Mouse (Mus musculus): ENCODE results near the gene Csnk1g1.

Gene Csnk1g1

DNA sequence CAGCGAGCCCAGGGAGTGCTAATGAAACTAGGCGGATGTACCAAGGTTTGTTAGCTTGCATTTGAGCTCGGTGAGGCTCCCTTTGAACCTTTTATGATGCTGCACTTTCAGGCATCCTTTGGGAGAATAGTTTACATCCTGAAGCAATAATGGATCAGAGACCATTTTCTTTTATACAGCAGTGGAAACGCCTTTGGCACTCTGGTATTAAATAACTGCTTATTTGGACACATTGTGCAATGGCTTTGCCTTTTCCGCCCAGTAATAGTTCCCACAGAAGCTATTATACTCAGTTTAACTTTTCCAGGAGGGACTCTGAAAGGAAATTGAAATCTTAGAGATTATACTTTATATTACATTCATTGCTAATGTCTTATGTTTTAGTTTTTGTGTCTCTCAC lies 90.2 kb downstream of the Csnk1g1 start:
- no peak for DNase-seq (ENCODE audit: low spot score)

DNA sequence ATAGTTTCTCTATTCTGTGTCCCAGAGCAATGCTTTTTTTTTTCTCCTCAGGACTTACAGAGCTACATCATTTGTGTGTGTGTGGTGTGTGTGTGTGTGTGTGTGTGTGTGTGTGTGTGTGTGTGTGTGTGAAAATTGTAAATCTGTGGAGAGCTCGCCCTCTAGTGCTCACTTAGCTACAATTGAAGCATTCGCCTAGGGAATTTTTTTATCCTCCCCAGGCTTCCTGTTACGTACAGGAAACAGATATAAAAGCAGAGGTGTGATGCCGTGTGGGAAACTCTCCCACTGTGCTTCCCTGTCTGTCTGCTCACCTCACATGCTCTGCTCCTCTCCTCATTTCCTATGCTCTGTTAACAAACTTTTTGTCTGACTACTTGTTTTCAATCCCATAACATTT lies 95.7 kb downstream of the Csnk1g1 start:
- peak; percentile 49 for DNase-seq (ENCODE audit: low spot score)

DNA sequence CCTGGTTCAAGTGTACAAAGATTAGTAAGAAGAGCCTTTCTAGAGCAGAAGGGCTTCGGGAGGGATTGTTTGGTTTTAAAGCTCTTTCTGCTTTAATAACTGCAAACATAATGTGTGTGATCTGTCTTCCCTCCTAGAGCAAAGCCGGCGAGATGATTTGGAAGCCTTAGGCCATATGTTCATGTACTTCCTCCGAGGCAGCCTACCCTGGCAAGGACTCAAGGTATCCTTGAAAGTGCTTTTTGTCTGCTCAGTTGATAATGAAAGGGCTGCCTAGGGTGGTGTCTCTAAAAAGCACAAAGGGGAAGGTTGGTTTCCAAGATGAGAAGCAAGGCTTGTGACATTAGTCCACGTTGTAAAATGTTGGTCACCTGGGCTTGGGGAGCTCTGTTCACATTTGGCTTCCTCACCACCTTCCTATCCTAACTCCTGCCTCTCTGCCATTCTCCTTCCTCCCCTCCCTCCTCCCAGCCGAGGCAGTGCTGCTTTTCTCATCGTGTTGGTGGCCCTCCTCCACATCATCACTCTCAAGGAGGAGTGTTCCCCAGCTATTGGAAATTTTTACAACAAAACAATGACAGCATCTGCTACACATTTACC lies 99.0 kb downstream of the Csnk1g1 start:
- no peak for DNase-seq (ENCODE audit: low spot score)

DNA sequence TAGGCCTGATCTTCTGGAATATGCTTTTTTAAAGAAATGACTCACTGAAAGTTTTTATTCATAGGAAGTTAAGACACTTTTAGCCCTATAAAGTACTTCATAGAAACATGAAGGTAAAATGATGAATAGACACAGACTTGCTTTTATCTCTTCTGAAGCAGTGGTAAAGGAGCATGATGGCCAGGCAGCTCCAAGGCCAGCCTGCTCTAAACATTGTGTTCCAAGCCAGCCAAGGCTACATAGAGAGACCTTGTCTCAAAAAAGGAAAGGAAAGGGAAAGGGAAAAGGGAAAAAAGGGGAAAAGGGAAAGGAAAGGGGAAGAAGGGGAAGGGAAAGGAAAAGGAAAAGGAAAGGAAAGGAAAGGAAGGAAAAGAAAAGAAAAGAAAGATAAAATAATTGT lies 111.9 kb downstream of the Csnk1g1 start:
- DNase-seq (ENCODE audit: low spot score), result no peak

DNA sequence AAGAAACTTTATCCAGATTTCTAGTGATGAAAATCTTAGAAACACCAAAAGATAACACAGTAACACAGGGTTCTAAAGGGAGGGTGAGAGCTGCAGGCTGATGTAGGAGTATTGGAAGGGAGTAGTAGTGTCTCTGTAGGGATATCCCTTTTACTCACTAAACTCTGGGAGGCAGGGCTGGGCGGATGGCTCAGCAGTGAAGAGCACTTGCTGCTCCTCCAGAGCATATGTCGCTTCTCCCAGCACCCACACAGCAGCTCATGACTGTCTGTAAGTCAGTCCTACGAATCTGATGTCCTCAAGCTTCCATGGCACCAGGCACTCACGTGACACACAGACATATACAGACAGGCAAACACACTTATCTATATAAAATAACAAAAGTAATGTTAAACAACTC lies 129.4 kb downstream of the Csnk1g1 start:
- DNase-seq (ENCODE audit: low spot score), result no peak

DNA sequence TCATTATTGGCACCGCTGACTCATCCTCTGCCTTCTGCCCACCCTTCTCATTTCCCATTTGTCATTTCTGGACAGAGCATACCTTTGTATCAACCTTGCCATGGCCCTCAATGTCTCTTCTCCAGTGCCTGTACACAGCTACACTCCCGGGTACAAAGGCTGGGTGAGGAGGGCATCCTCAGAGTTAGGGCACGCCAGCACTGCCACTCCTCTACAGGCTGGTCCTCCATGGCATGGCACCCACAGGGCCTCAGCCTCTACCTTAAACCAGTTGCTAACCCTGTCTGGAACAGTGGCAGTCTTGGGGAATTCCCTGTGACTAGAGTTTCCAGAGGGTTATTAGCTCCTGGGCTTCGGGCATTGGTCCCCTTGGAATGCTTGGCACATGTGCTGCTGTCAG lies 129.9 kb downstream of the Csnk1g1 start:
- DNase-seq (ENCODE audit: low spot score), result no peak

DNA sequence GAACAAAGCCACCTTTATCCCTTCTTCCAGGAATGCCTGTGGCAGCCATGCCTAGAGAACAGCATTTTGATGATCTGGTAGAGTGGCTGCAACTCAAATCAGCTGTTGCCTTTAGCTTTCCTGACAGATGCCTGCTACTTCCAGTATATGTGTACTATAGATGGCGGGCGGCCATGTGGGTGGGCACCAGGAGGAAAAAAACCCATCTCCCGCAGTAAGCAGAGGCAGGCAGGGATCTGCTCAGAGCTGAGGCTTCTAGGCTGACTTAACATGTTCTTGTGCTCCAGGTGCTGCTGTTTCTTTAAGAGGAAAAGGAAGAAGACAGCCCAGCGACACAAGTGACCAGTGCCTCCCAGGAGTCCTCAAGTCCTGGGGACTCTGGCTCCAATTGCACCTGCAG lies 130.6 kb downstream of the Csnk1g1 start:
- DNase-seq (ENCODE audit: low spot score), result no peak

DNA sequence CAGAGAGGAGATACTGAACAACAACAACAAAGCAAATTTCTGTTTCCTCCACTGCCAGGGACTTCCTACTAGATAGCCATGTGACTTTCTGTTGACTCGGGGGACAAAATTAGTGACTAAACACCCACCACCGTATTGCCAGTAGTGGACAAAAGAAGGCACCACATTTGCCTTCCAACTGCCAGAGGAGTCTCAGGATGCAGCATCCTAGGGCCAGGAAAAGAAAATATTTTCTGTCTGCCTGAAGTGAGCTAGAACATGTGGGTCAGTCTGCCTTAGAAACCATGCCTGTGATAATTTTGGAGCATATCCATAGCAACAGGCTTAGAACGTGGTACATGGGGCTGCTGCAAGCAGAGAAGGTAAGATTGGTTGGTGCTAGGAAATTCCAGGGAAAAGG lies 132.1 kb downstream of the Csnk1g1 start:
- no peak for DNase-seq (ENCODE audit: low spot score)

DNA sequence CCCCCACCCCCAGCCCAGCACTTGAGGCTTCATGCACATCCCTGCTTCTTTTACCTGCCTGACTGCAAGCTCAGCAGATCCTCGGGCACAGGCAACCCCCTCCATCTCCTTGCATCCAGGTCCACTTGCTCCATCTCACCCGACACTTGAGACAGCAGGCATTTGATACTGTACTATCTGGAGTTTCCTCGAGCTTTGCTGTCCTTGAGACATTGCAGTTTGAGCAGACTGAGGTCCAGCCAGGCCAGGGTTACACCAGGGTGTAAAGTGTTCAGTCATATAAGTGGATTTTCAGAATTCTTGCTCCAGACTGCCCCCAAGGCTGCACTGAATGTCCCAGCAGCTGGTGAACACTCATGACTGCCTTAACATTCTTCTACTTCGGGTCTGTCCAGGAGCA lies 133.6 kb downstream of the Csnk1g1 start:
- no peak for DNase-seq (ENCODE audit: low spot score)

DNA sequence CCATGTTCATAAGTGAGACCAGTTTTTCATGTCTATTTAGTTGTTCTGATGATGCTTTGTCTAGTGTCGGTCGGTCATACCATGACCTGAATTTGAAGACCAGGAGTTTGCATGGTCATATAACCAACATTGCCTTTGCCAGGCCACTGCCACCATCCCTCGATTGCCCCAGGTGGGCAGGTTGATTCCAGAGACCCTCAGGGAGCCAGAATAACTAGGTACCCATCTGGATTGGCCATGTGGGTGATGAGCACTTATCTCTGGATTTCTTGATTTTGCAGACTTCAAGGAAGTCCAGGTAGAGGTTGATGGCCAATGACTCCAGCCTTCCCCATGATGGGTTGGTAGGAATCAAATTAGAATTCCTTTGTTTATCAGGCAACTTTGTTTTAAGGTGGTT lies 134.5 kb downstream of the Csnk1g1 start:
- no peak for DNase-seq (ENCODE audit: low spot score)

DNA sequence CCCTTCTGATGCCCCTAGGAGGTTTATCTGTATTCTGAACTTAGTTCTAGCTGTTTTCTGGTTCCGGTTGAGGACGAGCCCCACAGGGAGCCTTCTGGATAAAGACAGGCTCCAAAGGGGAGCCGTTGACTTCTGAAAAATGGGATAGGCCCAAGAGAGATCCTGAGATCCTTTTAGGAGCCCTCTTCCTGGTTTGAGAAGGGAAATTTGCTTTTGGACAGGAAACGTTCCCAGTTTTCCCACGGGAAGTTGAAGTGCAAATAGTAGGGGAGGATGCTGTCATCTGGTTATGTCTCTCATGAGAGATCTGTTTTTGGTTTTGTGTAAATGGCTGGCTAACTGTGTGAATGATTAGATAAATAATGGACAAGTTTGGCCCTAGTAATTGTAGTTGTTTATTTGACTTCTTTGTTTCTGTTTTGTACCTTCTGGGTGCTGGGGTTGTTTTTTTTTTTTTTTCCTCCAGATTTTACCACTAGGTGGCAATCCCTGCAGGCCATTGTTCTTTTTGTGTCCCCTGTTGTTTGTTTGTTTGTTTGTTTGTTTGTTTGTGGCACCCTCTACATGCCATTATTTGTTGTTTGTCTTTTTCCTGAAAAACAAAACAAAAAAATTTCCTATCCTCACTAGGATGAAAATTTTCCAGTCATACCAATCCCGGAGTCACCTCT lies 141.3 kb downstream of the Csnk1g1 start:
- DNase-seq (ENCODE audit: low spot score), result no peak

DNA sequence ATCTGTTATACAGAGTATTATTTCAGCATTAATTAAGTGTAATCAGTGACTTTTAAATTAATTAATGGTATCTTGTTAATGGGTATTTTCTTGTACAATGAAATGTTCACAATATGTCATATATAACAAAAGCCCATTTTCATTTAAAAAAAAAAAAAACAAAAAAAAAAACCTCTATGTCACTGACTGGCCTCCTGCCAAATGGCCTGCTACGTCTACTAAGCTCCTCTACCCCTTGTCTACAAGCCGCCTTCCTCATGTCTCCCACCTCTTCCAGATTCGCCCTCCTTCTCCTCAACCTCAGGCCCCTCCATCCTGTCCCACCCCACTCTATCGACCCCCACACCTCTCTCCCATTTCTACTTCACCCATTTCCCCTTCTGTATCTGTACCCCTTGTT lies 142.8 kb downstream of the Csnk1g1 start:
- no peak for DNase-seq (ENCODE audit: low spot score)

DNA sequence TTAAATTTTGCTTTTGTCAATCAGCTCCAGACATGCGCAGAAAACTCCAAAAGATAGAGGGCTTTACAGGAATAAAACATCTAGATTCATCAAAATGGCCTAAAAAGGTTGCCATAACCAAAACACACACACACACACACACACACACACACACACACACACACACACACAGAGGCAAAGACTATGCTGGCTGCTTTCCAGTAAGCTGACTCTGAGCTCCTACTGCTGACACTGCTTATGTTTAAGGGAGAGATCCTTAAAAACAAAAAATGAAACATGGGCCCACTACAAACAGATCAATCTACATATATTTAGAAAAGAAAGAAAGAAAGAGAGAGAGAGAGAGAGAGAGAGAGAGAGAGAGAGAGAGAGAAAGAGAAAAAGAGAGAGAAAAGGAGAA lies 144.0 kb downstream of the Csnk1g1 start:
- no peak for DNase-seq (ENCODE audit: low spot score)

DNA sequence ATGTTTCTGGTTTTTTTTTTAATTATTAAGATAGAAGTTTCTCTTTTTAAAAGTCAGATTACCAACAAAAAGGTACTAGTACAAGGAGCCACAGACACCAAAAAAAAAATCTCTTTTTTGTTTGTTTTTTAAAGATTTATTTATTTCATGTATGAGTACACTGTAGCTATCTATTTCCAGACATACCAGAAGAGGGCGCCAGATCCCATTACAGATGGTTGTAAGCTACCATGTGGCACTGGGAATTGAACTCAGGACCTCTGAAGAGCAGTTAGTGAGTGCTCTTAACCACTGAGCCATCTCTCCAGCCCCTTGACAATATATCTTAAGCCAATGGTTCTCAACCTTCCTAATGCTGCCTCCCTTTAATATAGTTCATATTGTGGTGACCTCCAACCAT lies 144.9 kb downstream of the Csnk1g1 start:
- no peak for DNase-seq (ENCODE audit: low spot score)

DNA sequence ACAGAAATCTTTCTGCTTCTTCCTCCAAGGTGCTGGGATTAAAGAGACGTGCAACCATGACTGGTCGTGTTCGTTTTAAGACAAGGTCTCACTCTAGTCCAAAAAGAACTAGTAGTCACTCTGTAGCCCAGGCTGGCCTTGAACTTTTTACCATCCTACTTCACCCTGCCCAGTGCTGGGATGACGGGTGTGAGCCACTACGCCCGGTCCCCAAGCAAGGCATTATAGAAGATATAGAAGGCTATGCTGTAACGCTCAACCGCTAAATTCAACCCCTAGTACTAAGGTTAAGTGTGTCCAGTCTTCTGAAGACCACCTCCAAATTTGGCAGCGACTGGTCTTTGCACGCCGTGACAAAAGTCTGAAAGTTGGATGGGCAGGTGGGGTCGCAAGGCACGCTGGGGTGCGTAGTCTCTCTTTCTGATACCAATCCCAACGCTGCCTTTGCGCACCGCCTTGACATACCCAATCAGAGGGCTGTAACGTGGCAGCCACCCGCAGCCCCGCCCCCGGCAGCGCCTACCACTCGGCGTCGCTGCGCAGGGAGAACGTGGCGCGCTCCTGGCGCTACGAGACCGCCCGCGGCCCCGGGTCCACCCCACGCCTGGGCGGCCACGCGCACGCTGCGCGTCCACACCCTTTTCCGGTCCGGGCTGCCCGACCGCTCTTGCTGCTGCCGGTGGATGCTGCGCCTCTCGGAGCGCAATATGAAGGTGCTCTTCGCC lies 151.0 kb downstream of the Csnk1g1 start, which contains the start of gene Ppib:
TSS of gene Ppib (plus strand) at position 640 of the 725 bp plus-strand sequence.
- peak; percentile 98 for DNase-seq (ENCODE audit: low spot score)

DNA sequence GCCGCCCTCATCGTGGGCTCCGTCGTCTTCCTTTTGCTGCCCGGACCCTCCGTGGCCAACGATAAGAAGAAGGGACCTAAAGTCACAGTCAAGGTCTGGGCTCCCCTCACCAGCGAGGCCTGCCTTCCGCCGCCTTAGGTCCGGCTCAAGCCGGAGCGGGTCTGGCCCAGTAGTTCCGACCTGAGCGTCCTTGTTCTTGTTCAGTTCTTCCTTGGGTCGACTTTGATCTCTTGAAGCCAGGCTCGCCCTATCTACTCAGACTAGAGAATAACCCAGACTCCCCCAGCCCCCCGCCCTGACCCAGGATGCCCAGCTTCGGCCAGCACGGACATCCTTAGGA lies 151.6 kb downstream of the Csnk1g1 start:
- DNase-seq (ENCODE audit: low spot score), result no peak

DNA sequence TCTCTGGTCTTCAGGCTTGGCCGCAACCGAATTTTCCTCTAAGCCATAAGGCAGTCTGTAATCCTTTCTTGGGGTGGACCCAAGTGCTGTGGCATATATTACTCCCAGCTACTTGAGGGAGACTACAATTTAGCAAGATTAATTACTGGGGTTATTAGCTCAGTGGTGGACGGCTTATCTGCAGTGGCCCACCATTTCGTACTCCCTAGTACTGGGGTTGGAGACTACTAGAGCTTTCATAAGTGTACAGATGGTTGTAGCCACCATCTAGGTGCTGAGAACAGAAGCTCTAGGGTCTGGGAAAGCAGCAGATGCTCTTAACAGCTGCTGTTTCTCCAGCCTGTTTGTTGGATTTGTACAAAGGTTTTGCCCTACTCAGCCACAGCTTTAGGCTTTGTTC lies 152.3 kb downstream of the Csnk1g1 start:
- no peak for DNase-seq (ENCODE audit: low spot score)

DNA sequence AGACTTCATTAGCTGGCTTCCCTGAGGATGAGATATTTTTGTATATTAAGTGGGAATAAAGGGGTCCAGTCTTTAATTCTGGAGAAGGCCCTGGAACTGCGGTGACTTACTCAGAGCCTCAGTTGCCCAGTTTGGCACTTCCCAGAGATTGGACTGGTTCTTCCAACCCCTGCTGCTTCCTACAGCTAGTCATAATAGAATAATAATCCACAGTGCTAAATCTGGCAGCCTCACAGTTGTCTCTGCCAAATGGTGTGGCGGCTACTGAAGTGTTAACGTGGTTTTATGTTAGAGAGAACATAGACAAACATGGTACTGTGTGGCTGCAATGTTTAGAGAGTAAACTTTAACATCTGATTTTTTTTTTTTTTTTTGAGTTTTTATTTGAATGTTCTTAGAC lies 152.9 kb downstream of the Csnk1g1 start:
- DNase-seq (ENCODE audit: low spot score), result no peak

DNA sequence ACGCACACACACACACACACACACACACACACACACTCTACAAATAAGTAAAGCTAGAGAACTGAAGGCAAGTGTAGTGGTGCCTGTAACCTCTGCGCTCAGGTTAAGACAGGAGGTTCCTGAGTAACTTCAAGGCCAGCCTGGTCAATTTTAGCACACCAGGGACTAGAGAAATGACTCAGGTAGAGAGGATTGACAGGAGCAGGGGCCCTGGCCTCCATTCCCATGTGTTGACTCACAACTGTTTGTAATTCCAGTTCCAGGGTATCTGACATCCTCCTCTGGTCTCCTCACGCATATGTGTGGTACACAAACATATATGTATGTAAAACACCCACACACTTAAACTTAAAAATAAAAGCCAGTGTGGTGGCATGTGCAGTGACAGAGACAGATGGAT lies 154.7 kb downstream of the Csnk1g1 start:
- DNase-seq (ENCODE audit: low spot score), result no peak

DNA sequence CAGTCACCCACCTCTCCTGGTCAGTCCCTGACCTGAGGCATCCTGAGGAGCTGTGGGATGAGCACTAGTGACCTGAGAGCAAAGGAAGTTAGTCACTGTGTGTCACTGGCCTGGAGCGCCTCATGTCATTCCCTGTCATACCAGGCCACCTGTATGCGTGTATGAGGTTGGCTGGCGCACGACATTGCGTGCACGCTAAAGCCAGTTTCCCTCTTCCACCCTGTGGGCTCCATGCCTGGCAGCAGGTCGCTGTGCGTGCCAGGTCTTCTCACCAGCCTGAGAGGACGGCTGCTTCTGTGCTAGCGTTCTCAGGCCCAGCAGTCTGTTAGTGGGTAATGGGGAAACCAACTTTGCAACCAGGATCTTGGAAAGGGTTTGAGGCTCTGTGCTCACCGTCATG lies 155.6 kb downstream of the Csnk1g1 start:
- no peak for DNase-seq (ENCODE audit: low spot score)

DNA sequence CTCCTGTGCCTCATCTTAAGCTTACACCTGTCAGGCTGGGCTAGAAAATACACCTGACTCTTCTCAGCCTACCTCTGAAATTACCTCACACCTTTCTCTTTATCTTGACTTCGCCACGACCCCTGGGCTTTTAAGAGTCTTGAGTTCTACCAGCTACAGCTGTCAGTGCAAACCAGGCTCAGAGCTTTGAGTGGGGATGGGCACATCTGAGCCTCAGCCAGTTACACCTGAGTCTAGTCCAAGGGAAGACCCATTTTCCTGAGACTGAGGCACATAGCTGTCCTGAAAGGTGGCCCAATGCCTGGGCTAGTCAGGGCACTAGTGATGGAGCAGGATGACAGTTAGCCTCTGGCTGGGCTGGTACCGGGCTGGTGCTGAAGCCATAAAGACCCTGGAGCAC lies 158.1 kb downstream of the Csnk1g1 start:
- DNase-seq (ENCODE audit: low spot score), result no peak

DNA sequence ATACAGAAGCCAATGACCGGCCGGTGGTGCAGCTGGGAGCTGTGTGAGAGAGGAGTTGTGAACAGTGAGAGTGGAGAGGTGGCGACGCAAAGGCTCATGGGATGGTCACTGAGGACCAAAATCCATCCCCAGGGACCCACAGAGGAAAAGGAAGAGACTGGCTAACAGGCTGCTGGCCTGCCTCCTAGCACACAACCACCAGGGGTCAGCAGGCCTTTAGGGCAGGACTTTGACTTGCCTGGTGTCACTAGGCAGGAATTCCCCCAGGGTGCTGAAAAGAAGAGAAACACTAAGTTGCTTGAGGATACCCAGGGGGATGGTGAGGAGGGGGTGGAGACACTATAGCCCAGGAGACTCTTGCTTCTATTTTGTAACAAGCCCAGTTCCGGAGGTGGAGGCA lies 158.8 kb downstream of the Csnk1g1 start:
- DNase-seq (ENCODE audit: low spot score), result peak; percentile 34

DNA sequence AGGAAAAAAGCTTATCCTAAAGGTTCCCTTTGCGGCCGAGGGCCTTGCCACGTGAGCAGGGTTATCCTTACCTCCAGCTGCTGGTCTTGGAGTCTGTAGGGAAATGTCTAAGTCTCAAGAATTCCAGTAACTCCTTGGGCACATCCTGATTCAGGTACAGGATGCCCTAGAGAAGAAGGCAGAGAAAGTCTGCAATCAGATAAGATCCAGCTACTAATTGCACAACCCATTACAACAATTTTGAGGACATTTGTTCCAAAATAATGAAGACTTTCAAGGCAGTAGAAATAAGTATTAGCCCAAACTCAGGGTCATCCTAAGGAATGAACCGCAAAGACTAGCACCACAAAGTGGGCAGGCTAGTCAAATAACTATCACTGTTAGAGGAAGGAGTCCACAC lies 159.3 kb downstream of the Csnk1g1 start:
- DNase-seq (ENCODE audit: low spot score), result no peak

DNA sequence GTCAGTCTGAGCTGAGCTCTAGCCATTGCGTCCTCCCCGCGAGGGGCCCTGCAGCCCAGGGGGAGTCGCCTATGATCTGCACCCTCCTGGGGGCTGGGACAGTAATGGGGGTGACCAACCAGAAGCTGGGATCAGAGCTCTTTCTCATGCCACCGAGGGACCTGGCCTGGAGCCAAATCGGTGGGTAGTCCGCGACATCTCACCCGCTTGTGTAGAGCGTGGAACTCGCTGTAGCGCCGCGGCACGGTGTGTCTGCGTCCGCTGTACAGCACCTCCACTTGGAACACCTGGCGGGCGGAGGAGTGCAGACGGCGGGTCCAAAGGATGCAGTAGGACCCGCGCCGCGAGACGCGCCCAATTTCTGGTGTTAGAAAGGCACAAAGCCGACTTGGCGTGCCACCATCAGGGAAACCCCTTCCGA lies 160.3 kb downstream of the Csnk1g1 start:
- no peak for DNase-seq (ENCODE audit: low spot score)

All from urinary bladder, postnatal 14 days (tissue).